Comparison of ENCODE assay signal across 8 mouse cellular contexts in genomic region chr15:79688268-79688956, GRCm38 (mm10). TPM values are rescaled to one million over a fixed set of nuclear protein-coding genes. Genes with fewer than 3 reads are reported as not detected.
A peak's percentile ranks its signal among the peaks of the same experiment; 100 is the strongest.
DNase-seq lines count a peak whose midpoint lies in the region; ATAC-seq and TF ChIP-seq lines count a peak whose summit lies in the region.

No protein-coding gene starts in this region.

- H3K4me2 ChIP-seq in kidney, embryonic 14.5 days (replicated peaks; ENCODE audit: low read depth, low read length), result peak overlapping the region; percentile 73
- peak overlapping the region; percentile 82 for H3K4me2 ChIP-seq in hindbrain, embryonic 13.5 days
- H3K4me2 ChIP-seq in midbrain, embryonic 13.5 days (replicated peaks), result peak overlapping the region; percentile 88

- peak overlapping the region; percentile 90; the same call in 1 of the 2 replicates for H3K9ac ChIP-seq in kidney, embryonic 14.5 days (ENCODE audit: low read depth, low read length)
- peak overlapping the region; percentile 96 for H3K9ac ChIP-seq in hindbrain, embryonic 13.5 days
- peak overlapping the region; percentile 96 for H3K9ac ChIP-seq in midbrain, embryonic 13.5 days (replicated peaks)

- no peak for ATAC-seq in kidney, embryonic 14.5 days (ENCODE audit: low FRiP score, low TSS enrichment)
- ATAC-seq in hindbrain, embryonic 13.5 days (ENCODE audit: low FRiP score), result no peak
- no peak for ATAC-seq in midbrain, embryonic 13.5 days

- DNase-seq in kidney, adult 18-20 months, result no peak
- DNase-seq in urinary bladder, postnatal 4 days (ENCODE audit: low spot score in 2 of 2), result no peak
- no peak for DNase-seq in Muller cell, postnatal 12 days (ENCODE audit: inconsistent ontology term)
- no peak for DNase-seq in gastrocnemius, postnatal 25 days

- H3K27ac ChIP-seq in kidney, embryonic 14.5 days (ENCODE audit: low read depth, low read length), result peak overlapping the region; percentile 92
- peak overlapping the region; percentile 62 for H3K27ac ChIP-seq in bone marrow macrophage, adult 2 months (ENCODE audit: insufficient read depth, low read depth, low read length)
- H3K27ac ChIP-seq in hindbrain, embryonic 13.5 days, result peak overlapping the region; percentile 96
- H3K27ac ChIP-seq in midbrain, embryonic 13.5 days, result peak overlapping the region; percentile 95

- TF ChIP-seq CTCF in bone marrow macrophage, adult 2 months (IDR thresholded peaks at IDR 0.05; ENCODE audit: low read depth, low read length), result no peak

- H3K27me3 ChIP-seq in kidney, embryonic 14.5 days (ENCODE audit: control insufficient read depth, insufficient read depth, low read length), result no peaks in the 10 kb centered on the region
- H3K27me3 ChIP-seq in hindbrain, embryonic 13.5 days, result no peaks in the 10 kb centered on the region
- no peaks in the 10 kb centered on the region for H3K27me3 ChIP-seq in midbrain, embryonic 13.5 days

- 3% methylated on average over 8 of the region's 8 CpGs for WGBS in kidney, embryonic 14.5 days
- 6% methylated on average over 8 of the region's 8 CpGs for WGBS in hindbrain, embryonic 13.5 days
- WGBS in midbrain, embryonic 13.5 days, result 4% methylated on average over 8 of the region's 8 CpGs

- peaks cover 50% of the 10 kb centered on the region for H3K4me1 ChIP-seq in kidney, embryonic 14.5 days (ENCODE audit: control insufficient read depth, insufficient read depth, low read length)
- peaks cover 32% of the 10 kb centered on the region for H3K4me1 ChIP-seq in bone marrow macrophage, adult 2 months (ENCODE audit: control insufficient read depth, insufficient read depth, low read length)
- H3K4me1 ChIP-seq in hindbrain, embryonic 13.5 days (replicated peaks), result peaks cover 66% of the 10 kb centered on the region
- peaks cover 70% of the 10 kb centered on the region for H3K4me1 ChIP-seq in midbrain, embryonic 13.5 days (replicated peaks)

- H3K36me3 ChIP-seq in kidney, embryonic 14.5 days (ENCODE audit: control insufficient read depth, insufficient read depth, low read length), result no peaks in the 10 kb centered on the region
- H3K36me3 ChIP-seq in hindbrain, embryonic 13.5 days, result no peaks in the 10 kb centered on the region
- H3K36me3 ChIP-seq in midbrain, embryonic 13.5 days, result no peaks in the 10 kb centered on the region

- TF ChIP-seq POLR2A in bone marrow macrophage, adult 2 months (IDR thresholded peaks at IDR 0.05; ENCODE audit: borderline replicate concordance, low read depth, low read length), result no peak

- H3K9me3 ChIP-seq in kidney, embryonic 14.5 days (ENCODE audit: control insufficient read depth, low read length), result no peaks in the 10 kb centered on the region
- H3K9me3 ChIP-seq in hindbrain, embryonic 13.5 days, result no peaks in the 10 kb centered on the region
- H3K9me3 ChIP-seq in midbrain, embryonic 13.5 days, result no peaks in the 10 kb centered on the region

- H3K4me3 ChIP-seq in kidney, embryonic 14.5 days (ENCODE audit: low read length), result peak overlapping the region; percentile 87
- H3K4me3 ChIP-seq in bone marrow macrophage, adult 2 months (ENCODE audit: insufficient read depth, low read length), result peak overlapping the region; percentile 99
- peak overlapping the region; percentile 92 for H3K4me3 ChIP-seq in hindbrain, embryonic 13.5 days
- peak overlapping the region; percentile 94 for H3K4me3 ChIP-seq in midbrain, embryonic 13.5 days (replicated peaks)

RNA-seq across cellular contexts. Expression of gene Josd1, which starts 0.7 kb away (rescaled TPM):
- 11.9 and 13.0 TPM in 2 replicates for polyA plus RNA-seq in kidney, embryonic 14.5 days (2014; fragmentation: Nextera tagmentation; extraction: Ambion mirVana)
- 20.2 and 21.0 TPM in 2 replicates for polyA plus RNA-seq in bone marrow macrophage, adult 2 months (2012; ENCODE audit: insufficient read depth, insufficient read length, missing spikeins)
- polyA plus RNA-seq in hindbrain, embryonic 13.5 days (2015; fragmentation: Nextera tagmentation; extraction: Ambion mirVana), result 19.1 and 20.2 TPM in 2 replicates
- polyA plus RNA-seq in midbrain, embryonic 13.5 days (2015; fragmentation: Nextera tagmentation; extraction: Ambion mirVana), result 18.4 and 20.6 TPM in 2 replicates
- 10 to 100 TPM; 12.1 to 16.0 TPM for total RNA-seq in gastrocnemius, postnatal 25 days (2021)

RNA-seq across cellular contexts. Expression of gene Gtpbp1, which starts 2.2 kb away (rescaled TPM):
- 20.3 and 31.6 TPM in 2 replicates for polyA plus RNA-seq in kidney, embryonic 14.5 days (2014; fragmentation: Nextera tagmentation; extraction: Ambion mirVana)
- 27.1 and 32.7 TPM in 2 replicates for polyA plus RNA-seq in bone marrow macrophage, adult 2 months (2012; ENCODE audit: insufficient read depth, insufficient read length, missing spikeins)
- 44.8 and 45.2 TPM in 2 replicates for polyA plus RNA-seq in hindbrain, embryonic 13.5 days (2015; fragmentation: Nextera tagmentation; extraction: Ambion mirVana)
- polyA plus RNA-seq in midbrain, embryonic 13.5 days (2015; fragmentation: Nextera tagmentation; extraction: Ambion mirVana), result 42.6 and 49.1 TPM in 2 replicates
- 10 to 100 TPM; 20.4 to 21.7 TPM for total RNA-seq in gastrocnemius, postnatal 25 days (2021)

RNA-seq across cellular contexts. Expression of gene Tomm22, which starts 17.8 kb away (rescaled TPM):
- polyA plus RNA-seq in kidney, embryonic 14.5 days (2014; fragmentation: Nextera tagmentation; extraction: Ambion mirVana), result 274 and 346 TPM in 2 replicates
- polyA plus RNA-seq in bone marrow macrophage, adult 2 months (2012; ENCODE audit: insufficient read depth, insufficient read length, missing spikeins), result 129 and 135 TPM in 2 replicates
- polyA plus RNA-seq in hindbrain, embryonic 13.5 days (2015; fragmentation: Nextera tagmentation; extraction: Ambion mirVana), result 246 and 253 TPM in 2 replicates
- polyA plus RNA-seq in midbrain, embryonic 13.5 days (2015; fragmentation: Nextera tagmentation; extraction: Ambion mirVana), result 254 and 260 TPM in 2 replicates
- total RNA-seq in gastrocnemius, postnatal 25 days (2021), result 10 to 100 TPM; 67.1 to 72.6 TPM

RNA-seq across cellular contexts. Expression of gene Cby1, which starts 29.4 kb away (rescaled TPM):
- 52.4 and 56.0 TPM in 2 replicates for polyA plus RNA-seq in kidney, embryonic 14.5 days (2014; fragmentation: Nextera tagmentation; extraction: Ambion mirVana)
- 12.5 and 14.7 TPM in 2 replicates for polyA plus RNA-seq in bone marrow macrophage, adult 2 months (2012; ENCODE audit: insufficient read depth, insufficient read length, missing spikeins)
- polyA plus RNA-seq in hindbrain, embryonic 13.5 days (2015; fragmentation: Nextera tagmentation; extraction: Ambion mirVana), result 84.2 and 85.8 TPM in 2 replicates
- 92.4 and 94.9 TPM in 2 replicates for polyA plus RNA-seq in midbrain, embryonic 13.5 days (2015; fragmentation: Nextera tagmentation; extraction: Ambion mirVana)
- total RNA-seq in gastrocnemius, postnatal 25 days (2021), result 10 to 100 TPM; 14.3 to 15.8 TPM

RNA-seq across cellular contexts. Expression of gene Fam227a, which starts 29.7 kb away (rescaled TPM):
- polyA plus RNA-seq in kidney, embryonic 14.5 days (2014; fragmentation: Nextera tagmentation; extraction: Ambion mirVana), result 1.6 and 2.7 TPM in 2 replicates
- polyA plus RNA-seq in bone marrow macrophage, adult 2 months (2012; ENCODE audit: insufficient read depth, insufficient read length, missing spikeins), result 2.2 and 2.6 TPM in 2 replicates
- 5.4 and 5.6 TPM in 2 replicates for polyA plus RNA-seq in hindbrain, embryonic 13.5 days (2015; fragmentation: Nextera tagmentation; extraction: Ambion mirVana)
- 6.8 and 6.9 TPM in 2 replicates for polyA plus RNA-seq in midbrain, embryonic 13.5 days (2015; fragmentation: Nextera tagmentation; extraction: Ambion mirVana)
- under 1 TPM; 0.41 to 0.48 TPM for total RNA-seq in gastrocnemius, postnatal 25 days (2021)
